Mouse (Mus musculus): Measurements from ENCODE around the gene Ptges2. TPM values are rescaled to one million over a fixed set of nuclear protein-coding genes. Genes with fewer than 3 reads are reported as not detected.

Gene Ptges2
- total RNA-seq, 2 experiments from 2014 or later = 38.1 to 40.7 TPM

DNA sequence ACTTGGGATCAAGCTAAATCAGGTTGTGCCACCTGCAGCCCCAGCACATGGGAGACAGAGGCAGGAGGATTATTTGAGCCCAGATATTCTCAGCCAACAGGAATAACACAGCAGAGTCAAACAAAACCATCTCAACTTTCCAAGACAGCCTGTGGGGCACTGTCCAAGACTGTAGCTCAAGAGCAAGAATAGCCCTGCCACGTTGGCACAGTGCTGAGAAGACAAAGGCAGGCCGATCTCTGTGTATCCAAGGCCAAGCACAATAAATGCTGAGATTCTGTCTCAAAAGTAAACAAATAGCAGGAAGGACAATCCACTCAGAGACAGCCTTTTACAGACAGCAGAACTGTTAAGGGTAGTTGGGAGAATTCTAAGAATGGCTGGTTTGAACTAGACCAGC, 44.5 kb downstream of the Ptges2 start:
- no peak for DNase-seq

DNA sequence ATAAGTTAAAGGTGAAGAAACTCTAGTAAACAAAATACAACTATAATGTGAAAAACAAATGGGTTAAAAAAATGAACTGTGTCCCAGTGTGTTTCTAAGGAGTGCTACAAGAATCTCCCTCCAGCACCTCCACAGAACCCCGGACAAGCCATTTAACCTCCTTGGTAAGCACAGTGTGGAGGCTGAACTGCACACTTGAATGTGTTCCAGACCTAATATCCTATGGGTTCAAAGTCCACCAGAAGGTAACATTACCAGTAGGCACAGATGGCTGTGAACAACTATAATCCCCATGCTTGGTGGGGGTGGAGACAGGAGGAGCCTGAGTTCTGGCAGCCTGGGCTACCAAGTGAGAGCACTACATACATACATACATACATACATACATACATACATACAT, 44.9 kb downstream of the Ptges2 start:
- DNase-seq = no peak

DNA sequence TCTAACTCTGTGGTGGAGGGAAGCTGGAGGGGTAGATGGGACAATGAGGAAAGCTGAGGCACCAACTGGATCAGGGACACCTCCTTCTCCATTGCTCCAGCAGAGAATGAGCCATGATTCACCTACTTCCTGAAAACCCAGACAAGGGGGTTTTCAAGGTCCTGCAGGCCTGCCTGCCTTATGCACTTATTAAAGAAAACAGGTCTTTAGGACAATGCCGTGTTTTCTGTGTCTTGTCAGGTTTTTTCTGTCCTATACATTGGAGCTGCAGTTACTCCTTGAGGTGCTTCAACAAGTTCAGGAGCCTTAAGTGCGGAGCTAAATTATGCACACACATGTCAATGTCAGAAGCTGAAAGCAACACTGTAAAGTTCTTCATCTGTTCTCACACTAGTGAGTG, 45.9 kb downstream of the Ptges2 start:
- no peak for DNase-seq

- no peak for DNase-seq
Measured at GRCm38 (mm10) chr2:32445535-32445934, 49.8 kb downstream of the Ptges2 start.

DNA sequence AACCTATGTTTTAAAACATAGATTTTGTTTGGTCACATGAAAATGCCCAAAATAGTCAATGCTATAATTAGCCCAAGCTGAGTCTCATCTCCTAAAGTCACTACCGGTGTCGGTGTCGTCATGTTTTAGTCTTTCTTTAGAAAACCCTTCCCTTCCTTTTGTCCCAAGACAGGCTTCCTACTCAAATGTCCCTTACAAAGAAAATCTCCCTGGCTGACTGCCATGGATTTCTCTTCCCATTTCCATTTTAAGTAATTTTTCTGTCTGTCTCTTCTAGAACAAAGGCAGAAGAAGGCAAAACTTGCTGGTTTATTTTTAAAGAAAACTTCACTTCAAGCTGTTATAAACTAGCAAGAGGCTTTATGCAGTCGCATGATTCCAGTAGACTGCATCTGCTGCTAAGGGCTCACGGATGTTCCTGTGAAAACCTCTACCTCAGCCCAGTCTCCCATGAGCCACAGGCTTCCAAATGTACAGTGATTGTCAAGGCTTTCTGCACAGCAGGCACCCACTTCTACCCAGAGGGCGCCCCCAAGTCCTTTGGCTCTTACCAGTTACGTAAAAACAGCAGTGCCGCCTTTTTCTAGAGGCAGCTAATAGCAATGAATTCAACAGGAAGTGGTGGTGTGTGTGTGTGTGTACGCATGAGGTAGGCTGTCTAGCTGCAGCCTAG, 51.7 kb downstream of the Ptges2 start:
- no peak for DNase-seq

- DNase-seq = no peak
Measured at GRCm38 (mm10) chr2:32448480-32448879, 52.8 kb downstream of the Ptges2 start.

GRCm38 (mm10) chr2:32449761-32450754, 54.4 kb downstream of the Ptges2 start, which contains the start of gene Naif1:
Gene Naif1, plus strand, starts transcription at chr2:32450457.
- DNase-seq = no peak

DNA sequence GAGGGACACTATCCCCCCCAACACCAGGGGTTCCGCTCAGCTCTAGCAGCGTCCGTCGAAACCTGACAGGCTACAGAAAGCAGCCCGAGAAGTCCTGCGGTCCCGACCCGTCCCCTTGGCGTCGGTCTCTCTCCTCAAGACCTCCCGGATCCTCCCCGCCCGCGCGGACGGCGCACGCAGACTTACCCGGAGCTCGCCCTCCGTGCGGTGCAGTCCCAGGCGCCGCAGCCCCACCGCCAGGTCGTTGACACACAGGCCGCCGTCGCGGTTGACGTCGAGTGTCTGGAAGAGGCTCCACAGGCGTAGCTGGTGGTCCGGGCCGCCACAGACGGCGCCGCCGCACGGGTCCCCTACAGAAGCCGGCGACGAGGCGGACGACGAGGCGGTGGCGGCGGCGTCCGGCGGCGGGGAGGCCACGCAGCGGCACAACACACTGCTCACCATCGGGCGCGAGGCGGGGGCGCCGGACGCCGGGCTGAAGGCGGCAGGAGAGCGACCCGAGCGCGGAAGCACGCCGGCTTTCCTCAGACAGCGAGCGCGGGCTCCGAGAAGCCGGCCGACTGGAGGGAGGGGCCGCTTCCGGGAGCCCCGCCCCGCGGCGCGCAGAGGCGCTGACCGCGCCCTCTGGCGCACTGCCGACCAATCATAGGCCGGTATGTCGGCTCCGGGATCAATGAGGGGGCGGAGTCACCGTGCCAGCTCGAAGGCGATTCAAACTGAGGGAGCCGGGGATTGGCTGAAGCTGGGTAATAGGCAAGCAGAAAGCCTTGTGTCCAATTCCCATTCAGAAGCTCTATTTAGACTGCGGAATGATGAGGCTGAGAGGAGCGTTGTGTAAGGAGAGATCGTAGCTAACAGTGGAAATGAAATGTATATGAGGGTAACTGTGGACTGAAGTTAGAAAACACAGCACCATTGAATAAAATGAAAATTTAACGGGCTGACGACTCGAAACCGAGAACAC, 55.5 kb downstream of the Ptges2 start, which contains the start of gene Slc25a25:
TSS of gene Slc25a25 (minus strand) at position 565 of the 964 bp plus-strand sequence.
- peak; percentile 99 for DNase-seq

GRCm38 (mm10) chr2:32451870-32452372, 56.2 kb downstream of the Ptges2 start:
- DNase-seq = peak; percentile 96

DNA sequence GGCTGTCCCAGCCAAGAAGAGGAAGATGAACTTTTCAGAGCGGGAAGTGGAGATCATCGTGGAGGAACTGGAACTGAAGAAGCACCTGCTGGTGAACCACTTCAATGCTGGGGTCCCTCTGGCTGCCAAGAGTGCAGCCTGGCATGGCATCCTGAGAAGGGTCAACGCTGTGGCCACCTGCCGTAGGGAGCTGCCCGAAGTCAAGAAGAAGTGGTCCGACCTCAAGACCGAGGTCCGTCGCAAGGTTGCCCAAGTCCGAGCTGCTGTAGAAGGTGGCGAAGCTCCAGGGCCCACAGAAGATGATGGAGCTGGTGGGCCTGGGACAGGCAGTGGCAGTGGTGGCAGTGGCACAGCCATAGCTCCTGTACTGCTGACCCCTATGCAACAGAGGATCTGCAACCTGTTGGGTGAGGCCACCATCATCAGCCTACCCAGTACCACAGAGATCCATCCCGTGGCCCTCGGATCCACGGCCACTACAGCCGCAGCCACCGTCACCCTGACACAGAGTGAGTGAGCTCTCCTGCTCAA, 56.8 kb downstream of the Ptges2 start:
- peak; percentile 32 for DNase-seq

- DNase-seq = no peak
Measured at GRCm38 (mm10) chr2:32453641-32454303, 58.1 kb downstream of the Ptges2 start.

GRCm38 (mm10) chr2:32454633-32455032, 58.9 kb downstream of the Ptges2 start:
- no peak for DNase-seq

GRCm38 (mm10) chr2:32455101-32455500, 59.4 kb downstream of the Ptges2 start:
- DNase-seq = no peak

Other genes with a start within 250 kb of the Ptges2 start
- 100 to 1,000 TPM; 104 to 111 TPM for gene Prrc2b, start 244.8 kb upstream of the Ptges2 start, total RNA-seq (2021)
- gene Pomt1, start 159.3 kb upstream of the Ptges2 start, total RNA-seq (2021) = 10 to 100 TPM; 16.0 to 17.2 TPM
- 10 to 100 TPM; 18.0 to 20.2 TPM for gene Uck1, start 135.7 kb upstream of the Ptges2 start, total RNA-seq (2021)
- 10 to 100 TPM; 71.3 to 76.5 TPM for gene Golga2, start 108.5 kb upstream of the Ptges2 start, total RNA-seq (2021)
- 100 to 1,000 TPM; 140 to 148 TPM for gene Swi5, start 107.8 kb upstream of the Ptges2 start, total RNA-seq (2021)
- gene Ciz1, start 43.6 kb upstream of the Ptges2 start, total RNA-seq (2021) = 10 to 100 TPM; 31.2 to 47.2 TPM
- gene Dnm1, start 42.6 kb upstream of the Ptges2 start, total RNA-seq (2021) = 10 to 100 TPM; 18.9 to 25.7 TPM
- 10 to 100 TPM; 52.6 to 53.7 TPM for gene 1110008P14Rik, start 14.0 kb upstream of the Ptges2 start, total RNA-seq (2021)
- gene Lcn2, start 7.6 kb upstream of the Ptges2 start, total RNA-seq (2021) = 1 to 10 TPM; 3.5 to 6.7 TPM
- gene Naif1, start 54.6 kb downstream of the Ptges2 start, total RNA-seq (2021) = 1 to 10 TPM; 3.0 to 3.1 TPM
- gene Slc25a25, start 55.5 kb downstream of the Ptges2 start, total RNA-seq (2021) = 10 to 100 TPM; 16.1 to 31.1 TPM
- 1 to 10 TPM; 5.5 to 8.6 TPM for gene Fam102a, start 139.4 kb downstream of the Ptges2 start, total RNA-seq (2021)
- 10 to 100 TPM; 19.6 to 25.7 TPM for gene Dpm2, start 175.0 kb downstream of the Ptges2 start, total RNA-seq (2021)
- gene Pip5kl1, start 178.9 kb downstream of the Ptges2 start, total RNA-seq (2021) = not detected
- gene 9430097D07Rik, start 179.8 kb downstream of the Ptges2 start, total RNA-seq (2021) = not detected
- gene St6galnac4, start 191.2 kb downstream of the Ptges2 start, total RNA-seq (2021) = 10 to 100 TPM; 31.7 to 42.6 TPM
- gene St6galnac6, start 203.8 kb downstream of the Ptges2 start, total RNA-seq (2021) = 10 to 100 TPM; 59.7 to 66.0 TPM
- 1,000 to 10,000 TPM; 1,275 to 1,593 TPM for gene Ak1, start 225.9 kb downstream of the Ptges2 start, total RNA-seq (2021)

Measured in gastrocnemius, postnatal 10 days (tissue).